Mouse (Mus musculus) stomach, postnatal 0 days (tissue): ENCODE results near the gene Gm19345. TPM values are rescaled to one million over a fixed set of nuclear protein-coding genes. Genes with fewer than 3 reads are reported as not detected.
A peak's percentile ranks its signal among the peaks of the same experiment; 100 is the strongest.

Experiments used
- ATAC-seq: fragments of 200-750 bp; cut with Nextera tagmentation; 2 replicates; pipeline ENCODE4 v1.8.0; 2017; ENCODE audit not compliant: low FRiP score, low TSS enrichment
- DNase-seq: peaks from one replicate; pipeline ENCODE4 v3.0.0-alpha.2; 2016; ENCODE audit warnings: low spot score
- H3K27ac ChIP-seq: fragments of 300-500 bp; sonication (generic); replicated peaks from 2 replicates; pipeline ENCODE4 v1.5.1; 2014; ENCODE audit warnings: mild to moderate bottlenecking, control low read depth
- H3K27me3 ChIP-seq: fragments of 300-500 bp; sonication (generic); 2 replicates; pipeline ENCODE4 v1.6.1; 2014; ENCODE audit warnings: low read length; ENCODE audit not compliant: control insufficient read depth, insufficient read depth
- H3K36me3 ChIP-seq: fragments of 300-500 bp; sonication (generic); 2 replicates; pipeline ENCODE4 v1.6.1; 2014; ENCODE audit warnings: low read length, mixed read lengths; ENCODE audit not compliant: control insufficient read depth, insufficient read depth
- H3K4me1 ChIP-seq: fragments of 300-500 bp; sonication (generic); replicated peaks from 2 replicates; pipeline ENCODE4 v1.6.1; 2014; ENCODE audit warnings: antibody characterized with exemption; ENCODE audit not compliant: control insufficient read depth, insufficient read depth
- H3K4me2 ChIP-seq: fragments of 300-500 bp; sonication (generic); replicated peaks from 2 replicates; pipeline ENCODE4 v1.6.1; 2014; ENCODE audit warnings: low read depth, mild to moderate bottlenecking, control low read depth, moderate library complexity
- H3K4me3 ChIP-seq: fragments of 300-500 bp; sonication (generic); 2 replicates; pipeline ENCODE4 v1.5.1; 2014; ENCODE audit warnings: low read depth, low read length, control low read depth
- H3K9ac ChIP-seq: fragments of 300-500 bp; sonication (generic); 2 replicates; pipeline ENCODE4 v1.6.1; 2014; ENCODE audit warnings: mild to moderate bottlenecking, low read length, control low read depth, mixed read lengths
- H3K9me3 ChIP-seq: fragments of 300-500 bp; sonication (generic); 2 replicates; pipeline ENCODE4 v1.6.1; 2016; ENCODE audit warnings: low read length; ENCODE audit not compliant: control insufficient read depth
- CTCF ChIP-seq: IDR thresholded peaks from 2 replicates; pipeline ENCODE4 v1.5.1; 2016; ENCODE audit warnings: antibody characterized with exemption, low read depth, mild to moderate bottlenecking, moderate library complexity
- EP300 ChIP-seq: optimal IDR thresholded peaks from 2 replicates; pipeline ENCODE3; 2016; ENCODE audit warnings: antibody characterized with exemption
- WGBS: fragments of 180-500 bp; shearing (Covaris S2); extraction: QIAGEN DNeasy Blood & Tissue Kit; methylation state at CpG from one replicate; pipeline ENCODE4 v1.1.7; 2014; 5-methylcytosine and 5-hydroxymethylcytosine counted together
- polyA plus RNA-seq: library from polyadenylated mRNA; unstranded; fragments of >200 nt; fragmentation: Nextera tagmentation; extraction: Ambion mirVana; gene quantifications from 2 replicates; pipeline ENCODE4 v1.2.1, GENCODE M21; 2015

The Gm19345 gene
- polyA plus RNA-seq, 1 experiment from 2014 or later: 0.41 TPM

DNA sequence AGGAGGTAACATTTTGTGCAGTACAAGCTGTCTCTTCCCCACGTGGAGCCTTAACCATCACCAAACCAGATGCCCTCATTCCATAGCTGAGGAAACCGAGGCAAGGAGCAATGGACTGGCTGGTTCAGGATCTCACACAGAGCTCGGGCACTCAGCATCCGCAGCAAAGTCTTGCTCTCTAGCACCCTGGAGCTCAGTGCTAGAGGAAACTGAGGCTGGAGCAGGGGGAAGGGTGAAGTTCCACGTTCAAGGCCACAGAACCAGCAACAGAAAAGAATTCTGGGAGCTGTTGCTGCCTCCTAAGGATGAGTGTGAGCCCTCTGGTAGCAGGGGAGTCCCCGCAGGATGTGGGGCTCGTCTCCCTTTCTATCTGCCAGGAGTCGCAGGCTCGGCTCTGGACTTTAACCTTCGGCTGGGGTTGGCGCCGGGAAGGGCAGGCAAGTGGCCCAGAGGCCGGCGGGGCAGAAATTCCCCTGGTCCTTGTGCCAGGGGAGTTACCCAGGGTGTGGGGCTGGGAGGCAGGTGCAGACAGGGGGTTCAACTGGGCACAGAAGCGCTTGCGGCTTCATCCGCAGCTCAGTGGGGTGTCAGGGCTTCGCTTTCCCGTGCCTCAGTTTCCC is 8.8 kb upstream of the Gm19345 start:
- H3K4me1 ChIP-seq: no peaks in the 10 kb centered on the region
- H3K9ac ChIP-seq: no peak overlapping the region
- no peaks in the 10 kb centered on the region for H3K27me3 ChIP-seq
- H3K27ac ChIP-seq: peak overlapping the region; percentile 53
- H3K9me3 ChIP-seq: no peaks in the 10 kb centered on the region
- TF ChIP-seq EP300 (no peak), CTCF (no peak)
- WGBS: 30% methylated on average over 19 of the region's 19 CpGs
- ATAC-seq (peak; percentile 41), DNase-seq (peak; percentile 76)
- H3K36me3 ChIP-seq: no peaks in the 10 kb centered on the region
- H3K4me3 ChIP-seq: no peak overlapping the region
- H3K4me2 ChIP-seq: no peak overlapping the region

- TF ChIP-seq EP300 (no peak), CTCF (peak; percentile 96)
- DNase-seq (peak; percentile 81), ATAC-seq (peak; percentile 62)
- H3K9me3 ChIP-seq: no peaks in the 10 kb centered on the region
- H3K4me3 ChIP-seq: no peak overlapping the region
- H3K4me1 ChIP-seq: no peaks in the 10 kb centered on the region
- H3K27ac ChIP-seq: peak overlapping the region; percentile 53
- WGBS: 4% methylated on average over 11 of the region's 11 CpGs
- H3K27me3 ChIP-seq: no peaks in the 10 kb centered on the region
- no peaks in the 10 kb centered on the region for H3K36me3 ChIP-seq
- H3K4me2 ChIP-seq: no peak overlapping the region
- no peak overlapping the region for H3K9ac ChIP-seq
These were observed 8.2 kb upstream of the Gm19345 start for GRCm38 (mm10) chr7:19843561-19843960.

GRCm38 (mm10) chr7:19844521-19845171 is 7.2 kb upstream of the Gm19345 start:
- WGBS: 62% methylated on average over 15 of the region's 15 CpGs
- Histone ChIP-seq H3K9me3 (no peaks in the 10 kb centered on the region), H3K27ac (no peak overlapping the region), H3K9ac (no peak overlapping the region), H3K4me3 (no peak overlapping the region), H3K4me2 (no peak overlapping the region), H3K36me3 (no peaks in the 10 kb centered on the region), H3K27me3 (no peaks in the 10 kb centered on the region), H3K4me1 (no peaks in the 10 kb centered on the region)
- no peak for DNase-seq
- TF ChIP-seq CTCF (no peak), EP300 (no peak)
- no peak for ATAC-seq

- ATAC-seq (no peak), DNase-seq (no peak)
- Histone ChIP-seq H3K4me3 (no peak overlapping the region), H3K4me2 (no peak overlapping the region), H3K36me3 (no peaks in the 10 kb centered on the region), H3K27ac (no peak overlapping the region), H3K27me3 (no peaks in the 10 kb centered on the region), H3K9ac (no peak overlapping the region), H3K4me1 (no peaks in the 10 kb centered on the region), H3K9me3 (no peaks in the 10 kb centered on the region)
- 90% methylated on average over 20 of the region's 20 CpGs for whole genome bisulfite sequencing
- TF ChIP-seq EP300: no peak
- no peak for TF ChIP-seq CTCF
These were observed 1.7 kb downstream of the Gm19345 start for GRCm38 (mm10) chr7:19853526-19853925.

GRCm38 (mm10) chr7:19855663-19856062 is 3.9 kb downstream of the Gm19345 start:
- Histone ChIP-seq H3K36me3 (no peaks in the 10 kb centered on the region), H3K4me3 (no peak overlapping the region), H3K9ac (no peak overlapping the region), H3K4me2 (no peak overlapping the region), H3K4me1 (no peaks in the 10 kb centered on the region), H3K27me3 (no peaks in the 10 kb centered on the region), H3K9me3 (no peaks in the 10 kb centered on the region), H3K27ac (no peak overlapping the region)
- no peak for TF ChIP-seq EP300
- TF ChIP-seq CTCF: no peak
- DNase-seq: no peak
- WGBS: 74% methylated on average over 5 of the region's 5 CpGs
- ATAC-seq: no peak

DNA sequence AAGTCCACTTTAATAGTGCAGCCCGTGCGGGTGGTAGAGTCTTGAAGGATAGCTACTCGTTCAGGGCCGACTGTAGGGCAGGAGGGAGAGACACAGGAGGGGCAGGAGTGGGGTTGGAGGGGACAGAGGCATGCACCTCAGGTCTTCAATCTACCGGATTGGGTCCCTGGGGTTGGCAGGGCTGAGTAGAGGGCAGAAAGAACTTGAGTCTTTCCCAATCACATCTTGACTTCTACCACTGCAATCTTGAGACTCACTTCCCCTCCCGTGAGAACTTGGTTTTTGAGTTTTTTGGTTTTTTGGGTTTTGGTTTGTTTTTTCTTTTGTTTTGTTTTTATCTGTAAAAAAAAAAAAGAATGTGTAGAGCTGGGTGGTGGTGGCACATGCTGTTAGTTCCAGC is 4.5 kb downstream of the Gm19345 start:
- H3K4me1 ChIP-seq: no peaks in the 10 kb centered on the region
- 76% methylated on average over 6 of the region's 6 CpGs for WGBS
- ATAC-seq (no peak), DNase-seq (no peak)
- no peak overlapping the region for H3K4me3 ChIP-seq
- H3K36me3 ChIP-seq: no peaks in the 10 kb centered on the region
- no peaks in the 10 kb centered on the region for H3K27me3 ChIP-seq
- H3K4me2 ChIP-seq: no peak overlapping the region
- TF ChIP-seq EP300: no peak
- no peak overlapping the region for H3K9ac ChIP-seq
- H3K9me3 ChIP-seq: no peaks in the 10 kb centered on the region
- H3K27ac ChIP-seq: no peak overlapping the region
